Mouse (Mus musculus) lung, postnatal 0 days (tissue): ENCODE data around the gene Rassf3.

Experiments
- CTCF ChIP-seq: IDR thresholded peaks from 2 replicates; pipeline ENCODE4 v1.5.1; 2016; ENCODE audit warnings: antibody characterized with exemption, mild to moderate bottlenecking
- EP300 ChIP-seq: IDR thresholded peaks from 2 replicates; pipeline ENCODE4 v1.6.1; 2016; ENCODE audit warnings: antibody characterized with exemption, mild to moderate bottlenecking, control low read depth

GRCm38 (mm10) chr10:121472593-121473217 is 3.4 kb downstream of the Rassf3 start:
- no peak for TF ChIP-seq CTCF
- no peak for TF ChIP-seq EP300
